Mouse (Mus musculus): ENCODE results near the gene Btbd35f18. TPM values are rescaled to one million over a fixed set of nuclear protein-coding genes. Genes with fewer than 3 reads are reported as not detected.

The Btbd35f18 gene
- not detected for total RNA-seq (2023)

DNA sequence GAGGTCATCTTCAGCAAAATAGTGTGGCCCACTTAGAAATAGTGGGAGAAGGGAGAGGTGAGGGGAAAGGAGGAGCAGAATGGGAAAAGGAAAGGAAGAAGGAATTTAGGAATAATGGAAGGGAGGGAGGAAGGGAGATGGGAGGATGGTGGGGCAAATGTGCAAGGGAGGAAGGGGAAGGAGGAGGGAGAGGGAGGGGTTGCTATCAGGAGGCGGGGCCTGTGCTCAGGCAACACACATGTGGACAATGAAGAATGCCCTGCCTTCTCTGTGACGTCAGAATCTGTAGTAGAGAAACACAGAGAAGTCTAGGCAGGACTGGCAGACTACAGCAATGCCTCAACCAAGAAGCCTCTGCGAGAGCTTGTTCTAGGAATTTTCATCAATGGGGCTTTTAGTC is at the start of gene Btbd35f18:
TSS of gene Btbd35f18 (plus strand) at position 301 of the 400 bp plus-strand sequence.

Other genes starting within 250 kb of the Btbd35f18 start
- not detected for gene Btbd35f10, start 52.7 kb downstream of the Btbd35f18 start, total RNA-seq (2023)